ENCODE assay signal across 11 mouse cellular contexts in genomic region chr14:25564577-25564976, GRCm38 (mm10).
DNase-seq lines count a peak whose midpoint lies in the region; ATAC-seq lines count a peak whose summit lies in the region.
"Had no signal": no experiment of that assay in that cellular context is flagged by ENCODE, and none has a peak within 500 bp of the region (broad histone marks: within the 10 kb centered on the region; RNA-seq: fewer than 3 reads in every experiment).

No protein-coding gene starts in this region.

- ATAC-seq in kidney, embryonic 15.5 days (replicated peaks; ENCODE audit: low FRiP score) = no peak
- no peak for ATAC-seq in embryonic facial prominence, embryonic 13.5 days (ENCODE audit: insufficient number of reproducible peaks, insufficient read depth, low FRiP score, low TSS enrichment, low read depth)
- peak; percentile 41; the same call in 1 of the 2 replicates for ATAC-seq in hindbrain, embryonic 11.5 days (ENCODE audit: low FRiP score)
- no peak for ATAC-seq in midbrain, embryonic 16.5 days

- no peak overlapping the region for H3K4me2 ChIP-seq in kidney, embryonic 15.5 days
- H3K4me2 ChIP-seq in embryonic facial prominence, embryonic 13.5 days = no peak overlapping the region
- no peak overlapping the region for H3K4me2 ChIP-seq in hindbrain, embryonic 11.5 days (replicated peaks; ENCODE audit: low read depth, low read length)
- H3K4me2 ChIP-seq in midbrain, embryonic 16.5 days (ENCODE audit: low read length) = no peak overlapping the region

- peak overlapping the region; percentile 64 for H3K27ac ChIP-seq in kidney, embryonic 15.5 days
- peak overlapping the region; percentile 71 for H3K27ac ChIP-seq in embryonic facial prominence, embryonic 13.5 days
- no peak overlapping the region for H3K27ac ChIP-seq in hindbrain, embryonic 11.5 days (ENCODE audit: low read depth, low read length)
- H3K27ac ChIP-seq in midbrain, embryonic 16.5 days (ENCODE audit: low read length) = peak overlapping the region; percentile 38

- no peak overlapping the region for H3K4me3 ChIP-seq in kidney, embryonic 15.5 days (replicated peaks)
- no peak overlapping the region for H3K4me3 ChIP-seq in embryonic facial prominence, embryonic 13.5 days
- no peak overlapping the region for H3K4me3 ChIP-seq in hindbrain, embryonic 11.5 days (ENCODE audit: low read depth, low read length)
- H3K4me3 ChIP-seq in midbrain, embryonic 16.5 days (ENCODE audit: low read depth, low read length) = no peak overlapping the region
- H3K4me3 ChIP-seq: erythroblast, embryonic 14.5 days had no signal

- H3K9me3 ChIP-seq in kidney, embryonic 15.5 days (replicated peaks) = no peaks in the 10 kb centered on the region
- no peaks in the 10 kb centered on the region for H3K9me3 ChIP-seq in embryonic facial prominence, embryonic 13.5 days
- H3K9me3 ChIP-seq in hindbrain, embryonic 11.5 days (ENCODE audit: control insufficient read depth, low read length) = no peaks in the 10 kb centered on the region
- H3K9me3 ChIP-seq in midbrain, embryonic 16.5 days (replicated peaks; ENCODE audit: control insufficient read depth, low read length, poor library complexity, severe bottlenecking) = no peaks in the 10 kb centered on the region

- H3K4me1 ChIP-seq in kidney, embryonic 15.5 days = peaks cover 44% of the 10 kb centered on the region
- peaks cover 60% of the 10 kb centered on the region for H3K4me1 ChIP-seq in embryonic facial prominence, embryonic 13.5 days
- H3K4me1 ChIP-seq in hindbrain, embryonic 11.5 days (replicated peaks; ENCODE audit: control insufficient read depth, insufficient read depth, low read length) = peaks cover 3% of the 10 kb centered on the region; the same call in 1 of the 2 replicates
- H3K4me1 ChIP-seq in midbrain, embryonic 16.5 days (ENCODE audit: control insufficient read depth, insufficient read depth, low read length) = peaks cover 19% of the 10 kb centered on the region

- no peak for DNase-seq in kidney, postnatal 10 days
- DNase-seq in hindbrain, embryonic 11.5 days (ENCODE audit: low spot score) = no peak
- DNase-seq in left cerebral cortex, adult 9 months (ENCODE audit: low spot score in 2 of 2) = no peak
- no peak for DNase-seq in lung, adult 18-20 months
- DNase-seq in T-cell, adult 2 months (ENCODE audit: low spot score) = no peak
- DNase-seq: kidney, adult 2 months; thymus, adult 2 months had no signal

- H3K9ac ChIP-seq in kidney, embryonic 15.5 days = no peak overlapping the region
- H3K9ac ChIP-seq in embryonic facial prominence, embryonic 13.5 days = no peak overlapping the region
- no peak overlapping the region for H3K9ac ChIP-seq in hindbrain, embryonic 11.5 days (ENCODE audit: low read depth, low read length)
- H3K9ac ChIP-seq in midbrain, embryonic 16.5 days (ENCODE audit: low read depth, low read length) = no peak overlapping the region

- H3K27me3 ChIP-seq in kidney, embryonic 15.5 days = no peaks in the 10 kb centered on the region
- no peaks in the 10 kb centered on the region for H3K27me3 ChIP-seq in embryonic facial prominence, embryonic 13.5 days
- H3K27me3 ChIP-seq in hindbrain, embryonic 11.5 days (ENCODE audit: control insufficient read depth, insufficient read depth, low read length) = no peaks in the 10 kb centered on the region
- no peaks in the 10 kb centered on the region for H3K27me3 ChIP-seq in midbrain, embryonic 16.5 days (ENCODE audit: control insufficient read depth, insufficient read depth, low read depth, low read length)

- H3K36me3 ChIP-seq in kidney, embryonic 15.5 days = peaks cover 30% of the 10 kb centered on the region
- H3K36me3 ChIP-seq in embryonic facial prominence, embryonic 13.5 days = peaks cover 26% of the 10 kb centered on the region
- no peaks in the 10 kb centered on the region for H3K36me3 ChIP-seq in hindbrain, embryonic 11.5 days (ENCODE audit: control insufficient read depth, insufficient read depth, low read length)
- no peaks in the 10 kb centered on the region for H3K36me3 ChIP-seq in midbrain, embryonic 16.5 days (ENCODE audit: control insufficient read depth, insufficient read depth, low read length)

- WGBS in kidney, embryonic 15.5 days = 59% methylated on average over 8 of the region's 8 CpGs
- WGBS in embryonic facial prominence, embryonic 13.5 days = 51% methylated on average over 8 of the region's 8 CpGs
- 59% methylated on average over 8 of the region's 8 CpGs for WGBS in hindbrain, embryonic 11.5 days
- 58% methylated on average over 8 of the region's 8 CpGs for WGBS in midbrain, embryonic 16.5 days
